Mouse (Mus musculus): ENCODE results near the gene Cldn19.

- TF ChIP-seq POLR2A (IDR thresholded peaks at IDR 0.05; ENCODE audit: insufficient read depth, low read length) = no peak
- peak; percentile 31 for TF ChIP-seq CTCF (IDR thresholded peaks at IDR 0.05; ENCODE audit: low read depth, low read length)
Measured at GRCm38 (mm10) chr4:119241664-119242063, 13.6 kb upstream of the Cldn19 start.
